Mouse (Mus musculus) ovary, adult 18-20 months (tissue): ENCODE results near the gene Capsl.
A peak's percentile ranks its signal among the peaks of the same experiment; 100 is the strongest.

Experiments used
- DNase-seq: peaks from one replicate; pipeline ENCODE4 v3.0.0; 2022; ENCODE audit warnings: low spot score, mixed read lengths

Gene Capsl

DNA sequence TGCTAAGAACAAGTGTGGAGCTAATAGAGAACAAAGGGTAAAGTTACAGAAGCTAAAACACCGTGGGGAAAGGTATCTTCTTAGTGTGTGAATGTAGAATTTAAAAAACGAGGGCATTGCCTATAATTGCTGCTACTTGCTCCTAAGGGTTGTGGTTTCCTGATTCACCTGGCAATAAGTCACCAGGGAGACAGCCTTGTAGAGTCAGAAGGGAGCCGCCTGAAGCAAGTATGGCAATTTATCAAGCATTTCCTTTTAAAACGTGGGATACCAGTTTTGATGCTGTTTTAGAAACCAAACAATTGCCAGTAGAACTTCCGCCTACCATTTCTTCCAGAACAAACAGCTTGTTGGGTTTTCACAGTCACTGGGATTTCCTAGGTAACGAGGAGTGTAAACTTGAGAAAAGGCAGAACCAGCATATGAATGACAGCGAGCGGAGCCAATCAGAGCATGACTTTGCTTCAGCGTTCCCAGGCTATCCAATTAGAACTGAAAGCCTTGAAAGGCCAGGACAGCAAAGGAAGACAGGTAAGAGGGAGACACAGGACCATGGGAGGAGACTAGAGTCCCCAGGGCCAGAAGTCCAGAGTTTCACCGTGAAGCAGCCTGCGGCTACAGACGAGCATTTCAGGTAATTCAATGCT is at the start of gene Capsl:
Capsl (plus strand) TSS at position 495 of the 647 bp plus-strand sequence.
- peak; percentile 59 for DNase-seq

DNA sequence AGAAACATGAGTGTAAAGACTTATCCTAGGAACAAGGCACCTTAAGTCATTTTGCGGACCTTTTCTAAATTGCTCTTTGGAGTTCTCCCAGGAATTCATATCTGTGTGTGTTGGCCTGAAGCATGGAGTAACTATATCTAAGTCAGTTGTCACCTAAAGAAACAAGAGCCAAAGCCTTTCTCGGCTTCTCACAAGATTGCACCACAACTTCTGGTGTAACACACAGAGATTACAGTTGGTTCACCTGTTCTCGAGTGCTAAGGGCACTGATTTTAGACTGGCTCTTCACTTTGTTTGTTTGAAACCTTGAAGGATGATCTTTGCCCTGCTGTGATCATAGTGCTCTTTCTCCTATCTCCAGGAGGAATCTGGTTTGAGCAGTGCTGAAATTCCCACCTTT is 26.4 kb upstream of the Capsl start:
- DNase-seq, result no peak

DNA sequence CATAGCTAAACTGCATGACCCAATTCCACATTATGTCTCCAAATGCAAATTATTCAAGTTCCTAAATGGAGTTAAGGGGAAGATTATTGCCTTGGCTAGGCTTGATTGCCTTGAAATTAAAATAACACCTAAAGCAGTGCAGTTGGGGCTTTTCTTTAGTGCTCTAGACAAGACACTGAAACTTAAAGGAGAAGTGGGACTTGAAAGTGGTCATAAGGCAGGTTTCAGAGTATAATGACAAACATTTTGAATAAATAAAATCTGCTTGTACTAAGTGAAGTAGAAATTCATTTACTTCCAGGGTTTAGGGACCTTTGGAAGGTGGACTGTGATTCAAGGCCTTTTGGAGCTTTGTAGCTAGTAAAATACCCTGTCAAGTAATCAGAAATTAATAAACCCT is 14.7 kb upstream of the Capsl start:
- no peak for DNase-seq

DNA sequence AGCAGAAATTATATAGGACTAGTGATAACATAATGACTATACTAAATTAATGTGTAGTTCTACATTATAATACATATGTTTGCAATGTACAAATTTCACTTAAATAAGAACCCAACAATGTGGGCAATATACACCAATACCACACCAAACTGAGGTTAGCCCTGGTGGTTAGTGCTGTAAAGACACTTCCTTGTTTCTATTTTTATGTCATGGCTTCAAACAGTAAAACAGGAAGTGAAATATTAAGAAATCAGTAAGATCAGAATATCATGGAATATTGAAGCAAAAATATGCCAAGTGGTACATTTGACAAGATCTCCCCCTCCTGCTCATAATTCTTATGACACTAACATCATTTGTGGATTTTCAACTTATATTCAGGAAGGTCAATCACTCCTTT is 8.0 kb upstream of the Capsl start:
- DNase-seq, result no peak

DNA sequence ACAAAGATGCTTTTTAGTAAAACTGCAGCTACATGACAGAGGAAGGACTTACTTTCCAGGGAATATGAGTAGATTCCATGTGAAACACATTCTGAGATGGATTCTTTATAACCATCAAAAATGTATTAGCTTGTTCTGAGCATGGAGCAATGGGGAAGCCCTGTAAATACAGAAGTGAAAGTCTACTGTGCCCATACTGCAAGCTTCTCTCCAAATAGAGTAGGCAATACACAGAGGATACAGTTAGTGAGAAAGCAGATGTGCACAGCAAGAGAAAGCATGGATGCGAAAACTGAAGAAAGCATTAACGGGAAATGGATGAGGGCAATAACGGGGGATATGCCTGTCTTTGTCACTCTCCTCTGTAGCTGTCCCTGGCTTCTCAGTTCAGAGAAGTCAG is 6.0 kb upstream of the Capsl start:
- DNase-seq, result no peak

DNA sequence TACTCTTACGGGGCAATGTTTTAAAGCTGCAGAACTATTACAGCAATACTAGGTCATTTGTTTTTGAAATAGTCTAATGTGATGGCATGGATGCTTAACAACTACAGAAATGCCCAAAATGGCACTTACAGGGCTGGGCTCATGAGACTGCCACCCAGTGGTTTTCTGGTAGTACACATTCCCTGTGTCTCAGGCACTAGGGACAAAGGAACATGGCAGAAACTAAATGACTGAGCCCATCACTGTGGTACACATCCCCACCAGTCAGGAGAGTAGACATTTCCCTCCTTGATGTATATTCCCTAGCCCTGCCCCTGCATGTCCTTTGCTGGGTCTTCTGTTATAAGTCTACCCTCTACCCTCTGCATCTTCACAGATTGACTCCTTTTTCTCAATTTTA is 16.2 kb downstream of the Capsl start:
- DNase-seq, result no peak

DNA sequence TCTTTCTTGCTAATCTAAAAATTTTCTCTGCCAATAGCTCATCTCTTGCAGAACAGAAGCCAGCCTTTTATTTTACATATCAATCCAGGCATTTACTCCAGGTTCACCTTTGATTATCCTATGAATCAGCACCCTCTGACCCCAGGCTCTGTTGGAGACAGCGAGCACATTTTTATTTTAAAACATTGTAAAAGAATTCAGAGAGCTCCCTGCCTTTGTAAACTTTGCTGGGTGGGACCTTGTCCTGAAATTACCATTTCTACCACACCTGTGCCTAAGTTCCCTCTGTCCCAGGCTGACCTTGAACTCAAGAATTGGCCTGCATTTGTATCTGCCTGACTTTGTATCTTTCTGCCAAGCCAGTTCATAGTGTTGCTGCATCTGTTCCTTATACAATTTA is 17.0 kb downstream of the Capsl start:
- DNase-seq, result no peak

DNA sequence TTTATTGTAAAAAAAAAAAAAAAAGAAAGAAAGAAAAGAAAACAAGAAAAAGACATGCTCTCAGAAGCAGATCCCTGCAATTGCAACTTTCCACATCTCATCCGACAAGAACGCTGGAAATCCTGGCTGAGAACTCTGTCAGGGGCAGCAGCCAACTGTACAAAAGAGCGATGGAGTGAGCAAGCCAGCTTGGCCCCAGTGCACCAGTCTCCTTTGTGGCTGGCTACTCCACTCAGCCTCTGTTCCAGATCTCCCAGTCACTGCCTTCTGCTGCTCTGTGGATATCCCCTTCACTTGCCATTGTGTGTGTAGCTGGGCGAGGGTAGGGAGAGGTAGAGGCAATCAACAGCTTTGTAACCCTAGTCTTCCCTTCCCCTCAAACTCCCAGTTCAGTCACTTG is 18.4 kb downstream of the Capsl start:
- no peak for DNase-seq

DNA sequence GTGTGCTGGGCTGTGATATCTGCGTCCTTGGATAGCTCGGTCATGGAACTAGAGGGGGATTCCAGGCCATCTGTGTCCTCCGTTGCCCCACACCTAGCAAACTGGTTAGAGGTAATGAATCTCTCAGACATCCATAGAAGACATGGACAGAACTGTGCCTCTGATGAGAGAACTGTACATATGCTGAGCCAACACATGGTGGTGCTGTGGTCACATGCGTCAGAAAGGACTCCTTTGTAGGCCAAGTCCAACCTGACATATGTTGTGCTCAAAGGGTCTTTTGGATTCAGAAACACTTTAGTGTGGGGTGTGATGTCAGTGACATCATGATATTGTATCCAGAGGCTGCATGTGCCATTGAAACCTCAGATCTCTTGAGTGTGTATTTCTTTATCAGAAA is 19.4 kb downstream of the Capsl start:
- peak; percentile 15 for DNase-seq

DNA sequence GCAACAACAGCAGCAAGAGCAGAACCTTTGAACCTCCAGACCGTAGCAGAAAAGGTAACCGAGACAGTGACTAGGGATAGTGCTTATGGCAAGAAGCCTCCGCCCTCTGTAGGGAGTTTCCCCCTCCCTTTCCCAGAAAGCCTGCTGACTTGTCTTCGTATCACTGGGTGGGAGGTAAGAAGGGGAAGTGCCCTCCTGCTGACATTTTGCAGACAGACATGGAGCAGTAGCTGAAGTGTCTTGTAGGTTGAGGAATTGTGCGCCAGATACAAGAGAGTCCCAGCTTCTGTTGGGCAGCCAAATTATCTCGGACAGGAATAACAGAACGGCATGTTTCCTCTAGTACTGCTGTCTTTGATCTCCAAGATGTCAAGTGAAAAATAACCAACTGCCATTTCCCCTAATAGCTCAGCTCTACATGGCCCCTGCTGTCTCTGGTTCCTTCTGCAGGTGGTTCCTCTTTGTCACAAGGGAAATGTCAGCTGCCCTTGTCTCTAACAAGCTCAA is 27.7 kb downstream of the Capsl start:
- DNase-seq, result no peak

DNA sequence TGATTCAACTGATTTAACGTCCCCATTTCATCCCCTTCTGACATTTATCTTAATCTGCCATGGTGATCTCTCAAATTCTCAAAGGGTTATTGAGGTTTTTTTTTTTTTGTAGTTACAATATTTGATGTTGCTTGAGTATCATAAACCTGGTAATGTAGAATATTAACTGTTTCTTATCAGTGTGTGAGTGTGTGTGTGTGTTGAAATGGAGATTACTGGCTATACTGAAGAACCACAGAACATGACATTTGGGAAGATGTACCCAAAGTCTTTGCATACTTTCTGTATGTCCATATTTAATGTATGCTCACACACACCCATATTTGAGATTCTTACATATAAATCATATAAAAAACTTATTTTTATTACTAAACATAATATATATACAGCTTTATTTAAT is 28.2 kb downstream of the Capsl start:
- no peak for DNase-seq

DNA sequence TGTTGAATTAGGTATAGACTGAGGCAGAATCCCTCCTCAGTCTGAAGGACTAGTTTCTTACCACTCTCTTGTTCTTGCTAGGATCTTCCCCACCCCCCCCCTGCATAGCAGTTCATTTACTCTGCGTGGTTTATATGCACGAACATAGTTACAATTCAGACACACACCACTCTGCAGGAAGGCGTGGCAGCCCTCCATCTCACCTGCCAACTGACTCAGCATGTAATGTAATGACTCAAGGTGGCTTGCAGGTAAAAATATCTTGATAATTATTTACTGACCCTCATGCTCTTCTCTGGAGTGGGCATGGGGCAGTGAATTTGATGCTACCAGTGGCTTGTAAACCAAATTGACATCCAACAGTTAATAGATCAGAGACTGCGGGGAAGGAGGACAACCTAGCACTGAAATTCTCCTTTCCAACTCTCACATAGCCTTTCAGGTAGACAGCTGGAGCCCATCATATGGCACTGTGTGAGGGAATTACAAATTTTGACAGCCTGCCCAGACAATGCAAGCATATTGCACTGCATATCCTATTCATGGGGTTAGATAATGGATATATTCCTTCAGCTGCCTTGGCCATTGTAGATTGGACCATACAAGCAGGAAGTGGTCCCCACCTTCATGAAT is 35.3 kb downstream of the Capsl start:
- DNase-seq, result no peak

DNA sequence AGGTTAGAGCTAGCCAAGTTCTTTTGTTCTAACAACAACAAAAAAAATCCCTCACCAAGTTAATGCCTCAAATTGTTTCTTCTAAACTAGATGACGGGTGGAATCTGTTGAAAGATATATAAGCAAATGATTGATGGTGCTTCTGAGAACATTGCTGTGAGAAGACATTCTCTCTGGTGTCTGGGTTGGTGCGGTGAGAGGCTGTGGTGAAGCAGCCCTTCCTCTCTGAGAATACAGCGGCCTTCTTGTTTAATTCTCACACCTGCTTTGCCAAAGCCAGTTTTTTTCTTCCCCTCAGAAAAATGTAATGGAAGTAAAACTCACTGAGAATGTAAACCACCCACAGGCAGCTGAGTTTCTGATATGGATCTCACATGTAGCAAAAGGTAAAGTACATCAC is 36.3 kb downstream of the Capsl start:
- no peak for DNase-seq

DNA sequence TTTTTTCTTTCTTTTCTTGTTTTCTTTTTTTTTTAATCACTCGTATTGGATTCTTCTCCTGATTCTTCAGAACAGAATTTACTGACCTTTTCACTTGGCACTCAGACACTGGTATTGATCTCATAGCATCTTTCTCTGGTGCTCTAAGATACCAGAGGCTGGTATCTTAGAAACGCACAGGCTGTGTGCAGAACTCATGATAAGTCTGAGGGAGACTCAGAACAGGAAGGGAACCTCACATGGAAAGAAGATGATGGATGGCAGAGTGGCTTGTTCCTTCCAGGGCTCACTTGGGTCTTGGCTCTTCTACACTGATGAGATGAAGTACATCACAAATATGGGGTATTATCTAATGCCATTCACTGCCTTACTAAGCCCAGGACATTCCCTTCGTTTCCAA is 36.8 kb downstream of the Capsl start:
- no peak for DNase-seq

DNA sequence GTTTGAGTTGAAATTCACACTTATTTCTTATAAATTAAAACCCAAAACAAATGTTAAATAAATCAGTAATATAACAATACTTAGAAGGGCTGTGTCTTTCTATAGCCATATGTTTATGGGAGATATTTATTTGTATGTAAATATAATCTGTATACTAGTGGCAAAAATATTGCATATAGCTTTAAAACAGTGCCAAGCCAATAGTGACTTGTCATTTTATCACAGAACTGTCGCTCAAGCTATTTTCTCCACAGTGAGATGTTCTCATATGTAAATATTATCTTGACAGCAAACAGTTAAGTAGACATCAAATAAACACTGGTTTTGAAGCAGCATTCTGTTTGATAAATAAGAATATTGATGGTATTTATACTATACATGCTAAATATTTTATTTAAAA is 37.4 kb downstream of the Capsl start:
- no peak for DNase-seq

DNA sequence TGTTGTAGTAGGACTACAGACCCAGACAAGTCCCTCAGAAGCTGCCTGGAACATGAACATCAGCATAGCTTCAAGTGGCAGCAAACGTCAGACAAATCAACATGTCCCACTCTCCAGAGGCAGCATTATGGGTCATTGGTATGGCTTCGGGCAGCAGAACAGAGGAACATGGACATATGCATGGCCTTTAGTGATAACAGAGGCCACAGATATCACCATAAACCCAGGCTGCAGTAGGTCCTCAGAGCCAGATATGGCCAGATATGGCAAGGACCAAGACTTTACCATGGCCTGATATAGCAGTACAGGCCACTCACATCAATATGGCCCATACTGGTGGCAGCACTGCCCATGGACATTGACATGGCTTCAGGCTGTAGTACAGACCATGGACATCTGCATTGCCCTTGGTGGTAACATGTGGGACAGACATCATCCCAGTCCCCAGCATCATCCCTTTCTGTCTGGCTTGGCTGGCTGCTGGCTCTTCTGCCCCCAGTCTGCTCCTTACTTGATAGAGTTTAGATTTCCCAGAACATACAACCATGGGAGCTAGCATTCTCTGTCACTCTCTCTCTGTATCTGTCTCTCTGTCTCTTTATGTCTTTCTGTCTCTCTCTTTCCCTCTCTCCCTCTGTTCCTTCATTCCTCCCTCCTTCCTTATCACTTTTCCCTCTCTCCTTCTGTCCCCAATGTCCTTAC is 53.7 kb downstream of the Capsl start:
- DNase-seq, result no peak

DNA sequence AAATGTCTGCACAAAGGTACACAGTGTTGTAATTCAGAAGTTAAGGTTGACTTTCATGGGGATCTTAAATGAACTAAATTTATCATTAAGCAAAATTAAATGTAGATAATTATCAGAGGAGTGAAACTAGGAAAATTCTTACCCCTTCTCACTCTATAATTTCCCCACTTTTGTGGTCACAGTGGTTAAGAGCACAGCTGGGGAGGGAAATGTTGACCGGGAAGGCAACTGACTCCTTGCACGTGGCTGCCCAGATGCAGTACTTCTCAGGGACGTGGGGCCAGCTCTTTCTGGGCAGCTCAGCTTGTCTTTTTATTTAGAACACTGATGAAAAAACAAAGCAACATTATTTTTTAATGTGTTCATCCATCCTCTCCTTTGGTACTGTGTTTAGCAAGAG is 56.2 kb downstream of the Capsl start:
- no peak for DNase-seq
